Mouse (Mus musculus): Measurements from ENCODE around the gene Chchd3. TPM values are rescaled to one million over a fixed set of nuclear protein-coding genes. Genes with fewer than 3 reads are reported as not detected.
A peak's percentile ranks its signal among the peaks of the same experiment; 100 is the strongest.

Chchd3 gene
- total and polyA plus RNA-seq, 2 experiments from 2014 or later = 66.6 to 131 TPM

DNA sequence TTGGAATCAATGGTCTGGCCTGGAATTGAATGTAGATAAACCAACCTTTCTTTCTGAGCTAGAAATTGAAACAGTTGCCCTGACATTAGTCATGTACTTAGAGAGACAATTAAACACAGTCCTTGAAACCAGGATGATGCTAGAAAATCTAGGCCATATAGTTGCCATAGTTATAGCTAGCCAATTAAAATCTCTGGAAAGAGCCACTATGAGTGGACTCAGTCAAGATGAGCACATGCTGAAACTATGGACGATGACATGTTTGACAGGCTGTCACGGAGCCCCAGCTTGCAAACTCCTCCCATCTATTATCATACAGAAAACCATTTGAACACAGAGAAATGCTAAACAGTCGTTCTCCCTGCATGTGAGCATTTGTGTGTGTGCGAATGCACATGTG, 6.4 kb upstream of the Chchd3 start:
- DNase-seq (ENCODE audit: low spot score) (no peak), ATAC-seq (peak; percentile 56; the same call in 1 of the 2 replicates)
- Histone ChIP-seq H3K9me3 (ENCODE audit: low read length) (no peaks in the 10 kb centered on the region), H3K4me1 (ENCODE audit: insufficient read depth, low read length) (no peaks in the 10 kb centered on the region), H3K27ac (no peak overlapping the region), H3K4me3 (ENCODE audit: low read length) (no peak overlapping the region), H3K9ac (replicated peaks; ENCODE audit: low read length) (no peak overlapping the region), H3K36me3 (ENCODE audit: insufficient read depth, low read length) (no peaks in the 10 kb centered on the region), H3K4me2 (ENCODE audit: low read depth, low read length) (no peak overlapping the region), H3K27me3 (ENCODE audit: insufficient read depth, low read length) (no peaks in the 10 kb centered on the region)
- WGBS = 63% methylated on average over 4 of the region's 4 CpGs
- TF ChIP-seq CTCF (IDR thresholded peaks at IDR 0.05; ENCODE audit: low read depth) = no peak

DNA sequence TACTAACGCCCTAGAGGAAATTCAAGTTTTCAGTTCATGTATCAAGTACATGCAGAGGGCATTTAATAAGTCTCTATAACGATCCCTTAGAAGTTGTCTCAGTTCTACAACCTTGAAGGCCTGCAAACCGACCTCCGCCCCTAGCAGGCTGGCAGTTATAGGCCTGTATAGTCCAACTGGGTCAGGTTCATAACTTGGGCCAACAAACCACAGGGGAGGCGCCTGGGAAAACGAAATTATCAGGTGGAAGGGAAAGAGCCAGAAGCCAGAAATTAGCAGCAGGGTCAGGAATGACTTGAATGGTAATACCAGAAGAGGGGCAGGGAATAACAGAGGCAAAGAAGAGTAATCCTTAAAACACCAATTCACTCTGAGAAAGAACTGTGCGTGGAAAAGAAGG, 784 bp downstream of the Chchd3 start:
- DNase-seq (ENCODE audit: low spot score) = no peak
- no peaks in the 10 kb centered on the region; the same call in 1 of the 2 replicates for H3K36me3 ChIP-seq (ENCODE audit: insufficient read depth, low read length)
- H3K9ac ChIP-seq (replicated peaks; ENCODE audit: low read length) = peak overlapping the region; percentile 77
- no peaks in the 10 kb centered on the region for H3K9me3 ChIP-seq (ENCODE audit: low read length)
- no peak for TF ChIP-seq CTCF (IDR thresholded peaks at IDR 0.05; ENCODE audit: low read depth)
- H3K4me3 ChIP-seq (ENCODE audit: low read length) = peak overlapping the region; percentile 84
- no peaks in the 10 kb centered on the region for H3K27me3 ChIP-seq (ENCODE audit: insufficient read depth, low read length)
- peak overlapping the region; percentile 80 for H3K4me2 ChIP-seq (ENCODE audit: low read depth, low read length)
- 35% methylated on average over 7 of the region's 7 CpGs for WGBS
- H3K27ac ChIP-seq = no peak overlapping the region
- no peak for ATAC-seq
- peaks cover 5% of the 10 kb centered on the region; the same call in 1 of the 2 replicates for H3K4me1 ChIP-seq (ENCODE audit: insufficient read depth, low read length)

DNA sequence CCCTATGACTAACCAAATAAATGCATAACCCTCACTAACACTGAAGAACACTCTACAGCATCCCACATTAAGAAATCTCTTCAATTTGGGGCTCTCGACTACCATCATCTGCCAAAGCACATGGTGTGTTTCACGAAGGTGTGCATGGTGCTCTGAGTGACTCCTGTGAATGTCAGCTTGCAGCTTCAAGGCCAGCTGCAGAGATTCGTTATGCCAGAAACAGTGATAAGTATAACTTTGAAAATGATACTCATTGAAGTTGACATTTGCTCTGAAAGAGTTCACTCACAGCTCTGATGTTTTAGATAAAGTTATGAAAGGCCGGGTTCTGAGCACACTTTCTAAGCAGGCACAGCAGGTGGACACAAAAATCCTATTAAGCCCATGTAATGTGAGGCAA, 3.7 kb downstream of the Chchd3 start:
- no peaks in the 10 kb centered on the region; the same call in 1 of the 2 replicates for H3K36me3 ChIP-seq (ENCODE audit: insufficient read depth, low read length)
- peaks cover 5% of the 10 kb centered on the region; the same call in 1 of the 2 replicates for H3K4me1 ChIP-seq (ENCODE audit: insufficient read depth, low read length)
- no peak for TF ChIP-seq CTCF (IDR thresholded peaks at IDR 0.05; ENCODE audit: low read depth)
- no peaks in the 10 kb centered on the region for H3K27me3 ChIP-seq (ENCODE audit: insufficient read depth, low read length)
- no peak overlapping the region for H3K4me3 ChIP-seq (ENCODE audit: low read length)
- ATAC-seq (no peak), DNase-seq (ENCODE audit: low spot score) (no peak)
- no peak overlapping the region for H3K9ac ChIP-seq (replicated peaks; ENCODE audit: low read length)
- no peak overlapping the region for H3K27ac ChIP-seq
- H3K4me2 ChIP-seq (ENCODE audit: low read depth, low read length) = no peak overlapping the region
- no peaks in the 10 kb centered on the region for H3K9me3 ChIP-seq (ENCODE audit: low read length)
- WGBS = 84% methylated on average over 4 of the region's 4 CpGs

DNA sequence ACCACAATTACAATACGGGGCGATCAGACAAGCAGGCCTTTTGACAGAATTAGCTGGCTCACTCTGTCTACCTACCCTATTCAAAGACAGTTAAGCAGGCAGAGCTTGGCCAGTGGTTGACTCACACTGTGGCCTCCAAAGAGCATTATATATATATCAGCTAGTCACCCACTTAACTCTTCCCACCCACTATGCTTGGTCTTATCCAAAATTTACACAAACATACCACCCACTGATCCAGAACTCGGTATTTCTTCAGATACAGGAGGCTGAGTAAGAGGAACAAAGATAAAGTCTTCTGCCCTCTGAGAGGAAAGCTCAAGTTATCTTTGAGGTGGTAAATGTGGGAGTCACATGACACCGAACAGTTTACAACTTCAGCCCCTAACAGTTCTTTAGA, 4.4 kb downstream of the Chchd3 start:
- H3K27me3 ChIP-seq (ENCODE audit: insufficient read depth, low read length) = no peaks in the 10 kb centered on the region
- no peak for ATAC-seq
- TF ChIP-seq CTCF (IDR thresholded peaks at IDR 0.05; ENCODE audit: low read depth) = no peak
- no peak overlapping the region for H3K27ac ChIP-seq
- H3K9ac ChIP-seq (replicated peaks; ENCODE audit: low read length) = no peak overlapping the region
- peaks cover 5% of the 10 kb centered on the region; the same call in 1 of the 2 replicates for H3K4me1 ChIP-seq (ENCODE audit: insufficient read depth, low read length)
- H3K9me3 ChIP-seq (ENCODE audit: low read length) = no peaks in the 10 kb centered on the region
- no peak overlapping the region for H3K4me3 ChIP-seq (ENCODE audit: low read length)
- 94% methylated on average over 4 of the region's 4 CpGs for WGBS
- H3K4me2 ChIP-seq (ENCODE audit: low read depth, low read length) = no peak overlapping the region
- no peak for DNase-seq (ENCODE audit: low spot score)
- H3K36me3 ChIP-seq (ENCODE audit: insufficient read depth, low read length) = no peaks in the 10 kb centered on the region; the same call in 1 of the 2 replicates

DNA sequence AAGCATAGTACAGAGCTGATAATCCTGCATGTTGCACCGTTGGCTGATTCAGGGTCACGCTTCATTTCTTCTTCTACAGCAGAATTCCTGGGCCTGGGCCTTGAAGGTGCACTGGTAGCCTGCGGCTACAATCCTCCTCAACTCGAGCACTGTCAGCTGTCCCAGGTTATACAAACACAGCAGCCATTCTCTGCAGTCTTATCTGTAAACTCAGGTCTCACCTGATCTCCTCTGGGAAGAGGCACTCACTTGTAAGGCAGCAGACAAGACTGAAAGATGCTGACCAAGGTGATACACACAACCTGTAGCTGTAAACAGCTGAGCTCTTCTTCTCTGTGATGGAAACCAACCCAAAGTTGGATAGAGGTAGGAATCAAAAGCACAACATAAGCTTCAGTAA, 5.1 kb downstream of the Chchd3 start:
- no peak overlapping the region for H3K9ac ChIP-seq (replicated peaks; ENCODE audit: low read length)
- no peak overlapping the region for H3K4me3 ChIP-seq (ENCODE audit: low read length)
- H3K4me1 ChIP-seq (ENCODE audit: insufficient read depth, low read length) = peaks cover 5% of the 10 kb centered on the region; the same call in 1 of the 2 replicates
- DNase-seq (ENCODE audit: low spot score) = no peak
- no peaks in the 10 kb centered on the region for H3K27me3 ChIP-seq (ENCODE audit: insufficient read depth, low read length)
- H3K9me3 ChIP-seq (ENCODE audit: low read length) = no peaks in the 10 kb centered on the region
- no peak overlapping the region for H3K27ac ChIP-seq
- H3K36me3 ChIP-seq (ENCODE audit: insufficient read depth, low read length) = no peaks in the 10 kb centered on the region; the same call in 1 of the 2 replicates
- no peak for TF ChIP-seq CTCF (IDR thresholded peaks at IDR 0.05; ENCODE audit: low read depth)
- no peak for ATAC-seq
- WGBS = 92% methylated on average over 4 of the region's 4 CpGs
- H3K4me2 ChIP-seq (ENCODE audit: low read depth, low read length) = no peak overlapping the region

DNA sequence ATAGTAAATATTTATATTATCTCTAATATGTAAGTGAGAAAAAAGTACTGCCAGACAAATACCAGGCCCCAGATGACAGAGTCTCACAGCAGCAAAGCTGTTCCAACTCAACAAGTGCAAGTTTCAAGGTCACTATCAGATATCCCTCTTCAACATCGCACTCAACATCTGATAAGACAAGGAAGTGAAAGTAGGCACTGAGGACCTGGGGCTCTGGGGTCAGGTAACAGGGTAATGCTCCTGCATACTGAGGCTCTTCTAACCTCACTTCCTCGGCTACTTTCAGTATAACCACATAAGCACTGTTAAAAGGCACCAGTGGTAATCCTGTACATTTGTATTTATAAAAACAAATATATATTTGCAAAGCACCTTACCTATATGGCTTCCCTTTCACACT, 8.4 kb downstream of the Chchd3 start:
- no peak overlapping the region for H3K4me2 ChIP-seq (ENCODE audit: low read depth, low read length)
- no peak for TF ChIP-seq CTCF (IDR thresholded peaks at IDR 0.05; ENCODE audit: low read depth)
- whole genome bisulfite sequencing = 92% methylated on average over 2 of the region's 2 CpGs
- DNase-seq (ENCODE audit: low spot score) = no peak
- H3K27ac ChIP-seq = no peak overlapping the region
- no peak overlapping the region for H3K4me3 ChIP-seq (ENCODE audit: low read length)
- no peak overlapping the region for H3K9ac ChIP-seq (replicated peaks; ENCODE audit: low read length)
- no peaks in the 10 kb centered on the region for H3K27me3 ChIP-seq (ENCODE audit: insufficient read depth, low read length)
- ATAC-seq = no peak
- no peaks in the 10 kb centered on the region for H3K9me3 ChIP-seq (ENCODE audit: low read length)
- no peaks in the 10 kb centered on the region; the same call in 1 of the 2 replicates for H3K36me3 ChIP-seq (ENCODE audit: insufficient read depth, low read length)
- no peaks in the 10 kb centered on the region for H3K4me1 ChIP-seq (ENCODE audit: insufficient read depth, low read length)

DNA sequence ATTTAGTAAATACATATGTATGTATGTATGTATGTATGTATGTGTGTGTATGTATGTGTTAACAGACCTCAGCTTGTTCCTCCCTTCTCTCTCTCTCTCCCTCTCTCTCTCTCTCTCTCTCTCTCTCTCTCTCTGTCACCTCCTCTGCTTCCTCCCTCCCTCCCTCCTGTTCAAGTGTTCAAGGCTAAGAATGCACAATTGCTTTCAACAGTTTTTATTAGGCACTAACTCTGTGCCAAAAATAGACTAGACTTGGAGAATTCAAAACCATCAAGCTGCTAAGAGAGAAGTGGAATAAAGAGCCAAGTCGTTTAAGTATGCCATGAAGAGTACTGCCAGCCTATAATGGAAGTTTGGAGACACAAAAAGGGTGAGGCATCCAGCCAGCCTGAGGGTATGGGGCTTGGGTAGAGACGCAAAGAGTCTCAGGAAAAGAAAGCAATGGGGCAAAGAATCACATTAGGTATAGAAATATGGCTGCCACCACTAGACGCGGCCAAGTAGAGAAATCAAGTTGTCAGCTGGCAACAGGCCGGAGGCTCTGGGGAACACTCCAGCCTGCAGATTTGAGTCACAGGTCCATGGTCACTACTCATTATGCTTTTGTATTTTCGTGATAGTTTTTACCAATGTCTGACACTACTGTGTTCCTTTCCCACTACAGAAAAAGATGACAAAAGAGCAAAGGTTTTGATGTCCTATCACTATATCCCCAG, 10.2 kb downstream of the Chchd3 start:
- Histone ChIP-seq H3K36me3 (ENCODE audit: insufficient read depth, low read length) (no peaks in the 10 kb centered on the region; the same call in 1 of the 2 replicates), H3K4me3 (ENCODE audit: low read length) (no peak overlapping the region), H3K27me3 (ENCODE audit: insufficient read depth, low read length) (no peaks in the 10 kb centered on the region), H3K27ac (no peak overlapping the region), H3K9ac (replicated peaks; ENCODE audit: low read length) (no peak overlapping the region), H3K4me2 (ENCODE audit: low read depth, low read length) (no peak overlapping the region), H3K4me1 (ENCODE audit: insufficient read depth, low read length) (no peaks in the 10 kb centered on the region), H3K9me3 (ENCODE audit: low read length) (no peaks in the 10 kb centered on the region)
- no peak for TF ChIP-seq CTCF (IDR thresholded peaks at IDR 0.05; ENCODE audit: low read depth)
- 73% methylated on average over 6 of the region's 6 CpGs for WGBS
- DNase-seq (ENCODE audit: low spot score) (peak; percentile 8), ATAC-seq (no peak)
